Mouse (Mus musculus) small intestine, adult 2 months (tissue): ENCODE data around the gene Icam1.
"Not testable (repeated sequence)": the region's sequence is repeated elsewhere in the genome, so short reads cannot be mapped to it uniquely, and the experiment has no call there.

ENCODE experiments used
- CTCF ChIP-seq: fragments of 200-500 bp; IDR thresholded peaks from 2 replicates; pipeline ENCODE4 v1.5.1; 2012; ENCODE audit warnings: low read depth, mild to moderate bottlenecking, control low read depth, inconsistent platforms, low read length, moderate library complexity, mixed read lengths; ENCODE audit not compliant: insufficient replicate concordance, insufficient read length; ENCODE audit errors: extremely low read depth
- POLR2A ChIP-seq: fragments of 200-500 bp; IDR thresholded peaks from 2 replicates; pipeline ENCODE4 v1.6.1; 2012; ENCODE audit warnings: low read depth, mild to moderate bottlenecking, control low read depth, inconsistent platforms, low read length, moderate library complexity

GRCm38 (mm10) chr9:20998337-20998736 lies 17.4 kb upstream of the Icam1 start:
- TF ChIP-seq POLR2A, CTCF: not testable (repeated sequence)
